Mouse (Mus musculus) adipocyte (in vitro differentiated cells): ENCODE data around the gene Ywhag.

Experiments
- DNase-seq: peaks from one replicate; pipeline ENCODE4 v3.0.0-alpha.2; 2016; ENCODE audit warnings: low spot score

Gene Ywhag

GRCm38 (mm10) chr5:135888405-135889215, 45.8 kb downstream of the Ywhag start:
- no peak for DNase-seq

GRCm38 (mm10) chr5:135887675-135888102, 46.7 kb downstream of the Ywhag start, which contains the start of gene Hspb1:
Hspb1 (plus strand) TSS chr5:135887919.
- DNase-seq: no peak

DNA sequence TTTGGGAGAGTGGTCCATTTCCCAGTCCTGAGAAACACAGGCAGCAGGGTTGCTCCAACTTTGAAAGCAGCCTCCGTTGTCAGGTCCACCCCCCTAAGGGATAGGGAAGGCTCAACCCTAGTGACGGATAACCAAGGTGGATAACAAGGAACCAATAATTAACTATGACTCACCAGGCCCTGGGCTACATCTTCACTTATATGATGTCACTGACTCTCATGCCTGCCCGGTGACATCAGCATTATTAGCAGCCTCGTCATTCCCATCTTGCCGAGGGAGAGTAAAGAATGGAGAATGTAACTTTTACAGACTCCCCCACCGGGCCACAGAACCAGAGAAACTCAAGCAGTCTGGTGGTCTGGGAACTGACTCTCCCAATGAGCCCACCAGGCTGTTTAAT, 49.8 kb downstream of the Ywhag start:
- DNase-seq: no peak

GRCm38 (mm10) chr5:135879449-135880158, 54.8 kb downstream of the Ywhag start:
- DNase-seq: peak; percentile 97

- peak; percentile 75 for DNase-seq
These were observed 56.6 kb downstream of the Ywhag start for GRCm38 (mm10) chr5:135877831-135878231.

GRCm38 (mm10) chr5:135877180-135877579, 57.2 kb downstream of the Ywhag start:
- DNase-seq: peak; percentile 76

DNA sequence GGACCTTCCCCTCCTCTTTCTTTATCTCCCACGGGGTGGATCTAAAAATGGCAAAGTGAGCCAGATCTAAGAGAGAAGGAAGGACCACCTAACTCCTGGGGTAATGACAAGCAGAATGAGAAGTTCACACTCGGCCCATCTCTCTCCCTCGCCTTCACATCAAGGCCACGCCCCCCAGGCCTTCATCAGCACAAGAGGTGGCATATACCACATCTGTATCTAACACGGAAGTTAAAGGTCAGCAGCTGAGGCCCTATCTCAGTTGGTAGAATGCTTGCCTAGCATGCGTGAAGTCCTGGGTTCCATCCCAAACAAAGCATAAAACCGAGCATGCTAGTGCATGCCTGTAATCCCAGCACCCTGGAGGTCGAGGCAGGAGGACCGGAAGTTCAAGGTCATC, 60.7 kb downstream of the Ywhag start:
- no peak for DNase-seq

DNA sequence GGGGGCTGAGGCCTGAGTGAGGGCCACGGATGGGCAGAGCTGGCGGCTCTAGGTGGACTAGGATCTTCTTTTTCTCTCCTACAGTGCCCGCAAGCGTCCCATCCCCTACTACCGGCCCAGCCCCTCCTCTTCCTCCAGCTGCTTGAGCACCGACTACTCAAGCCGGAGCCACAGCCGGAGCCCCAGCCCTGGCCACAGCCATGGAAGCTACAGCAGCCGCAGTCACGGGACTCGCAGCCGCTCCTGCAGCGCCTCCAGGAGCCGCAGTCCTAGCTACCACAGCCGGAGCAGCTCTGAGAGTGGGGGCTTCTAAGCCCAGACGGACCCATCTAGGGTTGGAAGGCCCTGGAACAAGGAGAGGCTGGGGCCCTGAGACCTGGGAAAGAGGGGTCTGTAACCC, 61.4 kb downstream of the Ywhag start:
- DNase-seq: no peak

DNA sequence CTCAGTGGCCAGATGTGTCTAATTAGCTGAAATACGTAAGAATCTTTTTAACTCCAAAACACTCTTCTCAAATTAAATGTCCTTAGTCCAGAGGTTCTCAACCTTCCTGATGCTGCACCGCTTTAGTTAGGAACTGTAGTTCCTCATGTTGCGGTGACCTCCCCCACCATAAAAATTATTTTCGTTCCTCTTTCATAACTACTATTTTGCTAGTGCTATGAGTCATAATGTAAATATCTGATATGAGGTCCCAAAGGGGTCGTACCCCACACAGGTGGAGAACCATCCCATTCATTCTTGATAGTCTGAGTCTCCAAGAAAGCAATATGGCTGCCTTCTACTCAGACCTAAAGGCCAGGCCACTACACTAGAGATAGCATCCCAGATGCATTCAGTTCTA, 63.9 kb downstream of the Ywhag start:
- DNase-seq: no peak

DNA sequence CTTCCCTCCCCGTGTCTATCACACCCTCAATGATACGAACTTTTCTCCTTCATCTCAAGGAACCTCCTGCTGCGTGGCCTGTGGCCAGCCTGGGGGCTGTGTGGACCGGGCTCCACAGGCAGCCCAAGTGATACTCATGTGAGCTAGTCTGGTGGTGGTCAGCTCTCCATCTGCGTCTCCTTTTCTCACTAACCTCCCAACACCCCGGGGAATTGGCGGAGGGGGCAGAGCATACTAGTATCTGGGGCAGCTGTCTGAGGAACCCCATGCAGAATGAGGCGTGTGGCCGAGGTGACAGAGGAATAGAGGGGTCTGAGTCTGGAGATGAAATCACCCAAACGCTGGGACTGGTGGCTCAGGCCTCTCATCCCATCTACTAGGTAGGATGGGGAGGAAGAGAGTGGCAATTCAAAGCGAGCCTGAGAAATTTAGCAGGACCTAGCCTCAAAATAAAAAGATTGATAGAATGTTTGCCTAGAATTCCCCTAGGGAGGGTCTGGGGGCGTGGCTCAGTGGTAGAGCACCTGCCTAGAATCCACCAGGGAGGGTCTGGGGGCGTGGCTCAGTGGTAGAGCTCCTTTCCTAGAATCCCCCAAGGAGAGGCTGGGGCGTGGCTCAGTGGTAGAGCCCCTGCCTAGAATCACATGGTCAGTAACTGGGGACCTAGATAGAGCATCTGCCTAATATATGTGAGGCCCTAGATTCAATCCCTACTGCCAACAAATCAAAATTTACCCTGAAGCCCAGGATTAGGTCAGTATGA, 64.6 kb downstream of the Ywhag start:
- DNase-seq: no peak

- DNase-seq: no peak
These were observed 65.8 kb downstream of the Ywhag start for GRCm38 (mm10) chr5:135868653-135869052.

GRCm38 (mm10) chr5:135867637-135868593, 66.5 kb downstream of the Ywhag start:
- DNase-seq: no peak

DNA sequence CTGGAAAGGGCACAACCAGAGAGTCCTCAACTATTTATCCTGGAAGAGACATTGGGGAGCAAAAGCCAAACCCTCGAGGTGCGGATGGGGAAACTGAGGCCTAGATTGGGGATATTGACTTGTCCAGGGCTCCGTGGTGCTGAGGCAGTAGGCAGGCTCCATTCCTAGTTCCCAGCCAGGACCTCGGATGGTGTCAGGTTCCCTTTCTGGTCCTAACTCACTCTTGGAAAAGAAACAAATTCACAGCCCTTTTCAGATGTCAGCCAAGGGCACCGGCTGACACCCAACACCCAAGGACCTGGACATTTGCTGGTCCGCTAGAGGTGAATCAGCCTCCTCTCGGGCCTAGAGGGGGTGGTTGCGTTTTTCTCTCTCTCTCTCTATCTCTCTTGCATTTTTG, 67.8 kb downstream of the Ywhag start:
- no peak for DNase-seq
